Mouse (Mus musculus) MEL (cell line): ENCODE results near the gene Cic. TPM values are rescaled to one million over a fixed set of nuclear protein-coding genes. Genes with fewer than 3 reads are reported as not detected.

Experiments
- DNase-seq: peaks from one replicate; pipeline ENCODE4 v3.0.0; 2011; ENCODE audit warnings: low read depth, low spot score
- H3K27ac ChIP-seq: 2 replicates; pipeline ENCODE4 v1.5.1; 2012; ENCODE audit warnings: low read depth, mild to moderate bottlenecking, control low read depth, low read length, moderate library complexity; ENCODE audit not compliant: control insufficient read depth
- H3K27me3 ChIP-seq, 2 experiments: fragments of 150-350 bp in 1 of 2; sonication (generic) in 1 of 2; 2 replicates each; pipeline ENCODE4 v1.6.1; 2012; ENCODE audit warnings: low read length in 2 of 2, mild to moderate bottlenecking in 2 of 2, improper control_type of control experiment in 1 of 2, moderate library complexity in 1 of 2; ENCODE audit not compliant: insufficient read depth in 2 of 2, control insufficient read depth in 1 of 2
- H3K36me3 ChIP-seq, 2 experiments: 2 replicates each; pipeline ENCODE4 v1.6.1; 2012 to 2014; ENCODE audit warnings: low read length in 2 of 2, improper control_type of control experiment in 1 of 2, inconsistent platforms in 1 of 2, mild to moderate bottlenecking in 1 of 2; ENCODE audit not compliant: insufficient read depth in 2 of 2, control insufficient read depth in 1 of 2
- H3K4me1 ChIP-seq, 2 experiments: fragments of 150-350 bp in 1 of 2; sonication (generic) in 1 of 2; 2 replicates each; pipeline ENCODE4 v1.6.1; 2012; ENCODE audit warnings: low read length in 2 of 2, improper control_type of control experiment in 1 of 2, mild to moderate bottlenecking in 1 of 2; ENCODE audit not compliant: insufficient read depth in 2 of 2, control insufficient read depth in 1 of 2
- H3K4me3 ChIP-seq, 2 experiments: fragments of 150-350 bp in 1 of 2; sonication (generic) in 1 of 2; 2 replicates each; pipeline ENCODE4 v1.5.1; 2012; ENCODE audit warnings: low read depth in 2 of 2, low read length in 2 of 2, mild to moderate bottlenecking in 2 of 2, moderate library complexity in 2 of 2, control low read depth in 1 of 2, improper control_type of control experiment in 1 of 2; ENCODE audit not compliant: control insufficient read depth in 1 of 2, insufficient read depth in 1 of 2
- H3K79me2 ChIP-seq: 2 replicates; pipeline ENCODE4 v1.6.1; 2012; ENCODE audit warnings: mild to moderate bottlenecking, low read length, moderate library complexity; ENCODE audit not compliant: control insufficient read depth, poor library complexity, insufficient read depth
- H3K9ac ChIP-seq: 2 replicates; pipeline ENCODE4 v1.6.1; 2012; ENCODE audit warnings: low read depth, mild to moderate bottlenecking, control low read depth, low read length, moderate library complexity; ENCODE audit not compliant: control insufficient read depth, poor library complexity, severe bottlenecking
- H3K9me3 ChIP-seq: fragments of 150-350 bp; sonication (generic); replicated peaks from 2 replicates; pipeline ENCODE4 v1.6.1; 2012; ENCODE audit warnings: mild to moderate bottlenecking, low read length, improper control_type of control experiment, moderate library complexity; ENCODE audit not compliant: insufficient read depth
- BHLHE40 ChIP-seq: IDR thresholded peaks from 2 replicates; pipeline ENCODE4 v1.6.1; 2012; ENCODE audit warnings: low read depth, mild to moderate bottlenecking, inconsistent platforms, low read length, improper control_type of control experiment, borderline replicate concordance
- CHD1 ChIP-seq: IDR thresholded peaks from 2 replicates; pipeline ENCODE4 v1.6.1; 2012; ENCODE audit warnings: low read depth, mild to moderate bottlenecking, inconsistent platforms, low read length, improper control_type of control experiment
- CHD2 ChIP-seq: IDR thresholded peaks from 2 replicates; pipeline ENCODE4 v1.6.1; 2011; ENCODE audit warnings: low read length, improper control_type of control experiment
- ELF1 ChIP-seq: IDR thresholded peaks from 2 replicates; pipeline ENCODE4 v1.6.1; 2014; ENCODE audit warnings: low read depth, mild to moderate bottlenecking, inconsistent platforms, low read length, improper control_type of control experiment, moderate library complexity
- EP300 ChIP-seq, 2 experiments: IDR thresholded peaks; 2 replicates each; pipeline ENCODE4 v1.6.1; 2011; ENCODE audit warnings: improper control_type of control experiment in 2 of 2, low read length in 2 of 2, low read depth in 1 of 2, mild to moderate bottlenecking in 1 of 2
- GABPA ChIP-seq: IDR thresholded peaks from 2 replicates; pipeline ENCODE4 v1.6.1; 2012; ENCODE audit warnings: low read depth, mild to moderate bottlenecking, inconsistent platforms, low read length, improper control_type of control experiment, moderate library complexity
- HCFC1 ChIP-seq: IDR thresholded peaks from 2 replicates; pipeline ENCODE4 v1.6.1; 2012; ENCODE audit warnings: low read depth, mild to moderate bottlenecking, inconsistent platforms, low read length, improper control_type of control experiment, moderate library complexity
- JUND ChIP-seq: IDR thresholded peaks from 2 replicates; pipeline ENCODE4 v1.6.1; 2011; ENCODE audit warnings: low read depth, mild to moderate bottlenecking, improper control_type of control experiment, low read length
- KAT2A ChIP-seq: conservative IDR thresholded peaks from 2 replicates; pipeline ENCODE4 v1.6.1; 2012; ENCODE audit warnings: low read depth, low read length, improper control_type of control experiment, inconsistent platforms
- MAFK ChIP-seq: IDR thresholded peaks from 2 replicates; pipeline ENCODE4 v1.6.1; 2011; ENCODE audit warnings: low read depth, mild to moderate bottlenecking, low read length, improper control_type of control experiment, borderline replicate concordance
- MXI1 ChIP-seq: IDR thresholded peaks from 2 replicates; pipeline ENCODE4 v1.6.1; 2011; ENCODE audit warnings: mild to moderate bottlenecking, low read depth, low read length, improper control_type of control experiment
- NRF1 ChIP-seq: IDR thresholded peaks from 2 replicates; pipeline ENCODE4 v1.6.1; 2014; ENCODE audit warnings: low read depth, mild to moderate bottlenecking, inconsistent platforms, low read length, improper control_type of control experiment, moderate library complexity; ENCODE audit not compliant: poor library complexity, insufficient read depth, severe bottlenecking
- POLR2A ChIP-seq, 2 experiments: IDR thresholded peaks; 2 replicates each; pipeline ENCODE4 v1.6.1; 2011 to 2012; ENCODE audit warnings: low read length in 2 of 2, mild to moderate bottlenecking in 2 of 2, control low read depth in 1 of 2, improper control_type of control experiment in 1 of 2, low read depth in 1 of 2, moderate library complexity in 1 of 2; ENCODE audit not compliant: control insufficient read depth in 1 of 2, insufficient read depth in 1 of 2, poor library complexity in 1 of 2
- POLR2AphosphoS2 ChIP-seq: IDR thresholded peaks from 2 replicates; pipeline ENCODE4 v1.6.1; 2011; ENCODE audit warnings: low read length, improper control_type of control experiment
- POLR2AphosphoS5 ChIP-seq: IDR thresholded peaks from 2 replicates; pipeline ENCODE4 v1.6.1; 2012; ENCODE audit warnings: low read depth, borderline replicate concordance, mild to moderate bottlenecking, inconsistent platforms, low read length, moderate library complexity, mixed read lengths
- RCOR1 ChIP-seq: IDR thresholded peaks from 2 replicates; pipeline ENCODE4 v1.6.1; 2012; ENCODE audit warnings: low read depth, mild to moderate bottlenecking, inconsistent platforms, low read length, improper control_type of control experiment
- SIN3A ChIP-seq: IDR thresholded peaks from 2 replicates; pipeline ENCODE4 v1.6.1; 2012; ENCODE audit warnings: low read length, improper control_type of control experiment, inconsistent platforms
- TAL1 ChIP-seq: IDR thresholded peaks from 2 replicates; pipeline ENCODE4 v1.6.1; 2012; ENCODE audit warnings: mild to moderate bottlenecking, inconsistent platforms, low read length, moderate library complexity, mixed read lengths
- TBP ChIP-seq: IDR thresholded peaks from 2 replicates; pipeline ENCODE4 v1.8.0; 2011; ENCODE audit warnings: low read depth, low read length, improper control_type of control experiment
- UBTF ChIP-seq: IDR thresholded peaks from 2 replicates; pipeline ENCODE4 v1.6.1; 2012; ENCODE audit warnings: low read depth, mild to moderate bottlenecking, inconsistent platforms, low read length, improper control_type of control experiment, moderate library complexity, borderline replicate concordance; ENCODE audit not compliant: insufficient read depth
- USF1 ChIP-seq: IDR thresholded peaks from 2 replicates; pipeline ENCODE4 v1.6.1; 2014; ENCODE audit warnings: low read depth, mild to moderate bottlenecking, inconsistent platforms, low read length, improper control_type of control experiment, moderate library complexity
- ZC3H11A ChIP-seq: IDR thresholded peaks from 2 replicates; pipeline ENCODE4 v1.6.1; 2012; ENCODE audit warnings: low read depth, mild to moderate bottlenecking, inconsistent platforms, low read length, improper control_type of control experiment
- ZKSCAN1 ChIP-seq: IDR thresholded peaks from 2 replicates; pipeline ENCODE4 v1.6.1; 2012; ENCODE audit warnings: low read depth, mild to moderate bottlenecking, inconsistent platforms, low read length, improper control_type of control experiment, moderate library complexity
- ZNF384 ChIP-seq: IDR thresholded peaks from 2 replicates; pipeline ENCODE4 v1.6.1; 2012; ENCODE audit warnings: low read depth, mild to moderate bottlenecking, inconsistent platforms, low read length, improper control_type of control experiment
- polyA plus RNA-seq, 2 experiments: library from polyadenylated mRNA; stranded (reverse) in 1 of 2; unstranded in 1 of 2; fragments of >175 nt in 1 of 2; fragments of >200 nt in 1 of 2; gene quantifications; 2 replicates each; pipeline versions ENCODE4 v1.2.1 to v1.2.4; 2012; ENCODE audit warnings: low replicate concordance in 2 of 2, low read depth in 1 of 2; ENCODE audit not compliant: insufficient read length in 2 of 2, insufficient read depth in 1 of 2, missing spikeins in 1 of 2
- total RNA-seq: library from RNA; depleted of rRNA; stranded (reverse); fragments of 300-350 nt; gene quantifications from 2 replicates; pipeline ENCODE4 v1.2.3, GENCODE M21; 2012

Gene Cic
- total and polyA plus RNA-seq, 3 experiments: 56.6 to 157 (median 157) TPM

- Histone ChIP-seq H3K36me3 (peaks cover 0 to 12% of the 10 kb centered on the region in 2 experiments; a peak in 3 of 4 replicates), H3K9me3 (no peaks in the 10 kb centered on the region), H3K27ac (no peak overlapping the region), H3K27me3 (no peaks in the 10 kb centered on the region), H3K79me2 (peaks cover 25% of the 10 kb centered on the region), H3K4me3 (no peak overlapping the region), H3K4me1 (peaks cover 3% of the 10 kb centered on the region in 2 experiments; a peak in 1 of 4 replicates)
- DNase-seq: no peak
- TF ChIP-seq POLR2AphosphoS2 (no peak), SIN3A (no peak), ZKSCAN1 (no peak), EP300 (IDR thresholded peaks at IDR 0.05; ENCODE audit: low read depth in 1 of 2, low read length in 2 of 2) (no peak), HCFC1 (no peak), USF1 (no peak), GABPA (no peak), POLR2AphosphoS5 (no peak), JUND (no peak), MXI1 (no peak), TAL1 (no peak), TBP (no peak), RCOR1 (no peak), CHD2 (no peak), CHD1 (no peak)
- TF ChIP-seq, all 39 proteins: peak for 0
- no peak overlapping the region for H3K9ac ChIP-seq
Measured at GRCm38 (mm10) chr7:25233061-25233460, 34.4 kb upstream of the Cic start.

DNA sequence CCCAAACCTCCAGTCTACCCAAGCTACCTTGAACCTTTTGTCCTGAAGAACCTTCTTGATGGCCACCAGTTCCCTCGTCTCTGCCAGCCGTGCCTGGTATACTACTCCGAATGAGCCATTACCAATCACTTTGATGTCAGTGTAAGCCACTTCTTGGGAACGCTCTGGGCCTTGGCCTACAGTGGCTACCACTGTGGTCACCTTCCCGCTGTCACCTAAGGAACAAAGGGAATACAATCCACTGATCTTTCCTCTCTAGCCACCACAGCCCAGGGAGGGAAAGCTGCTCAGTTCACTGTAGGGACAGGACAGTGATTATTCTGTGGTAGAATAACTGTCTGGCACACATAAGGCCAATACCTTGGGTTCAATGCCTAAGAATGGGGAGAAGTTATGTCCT lies 32.0 kb upstream of the Cic start:
- Histone ChIP-seq H3K9me3 (no peaks in the 10 kb centered on the region), H3K79me2 (peaks cover 26% of the 10 kb centered on the region), H3K36me3 (peaks cover 0 to 17% of the 10 kb centered on the region in 2 experiments; a peak in 3 of 4 replicates), H3K27ac (no peak overlapping the region), H3K27me3 (no peaks in the 10 kb centered on the region), H3K4me3 (no peak overlapping the region), H3K4me1 (peaks cover 3 to 9% of the 10 kb centered on the region in 2 experiments; a peak in 2 of 4 replicates), H3K9ac (no peak overlapping the region)
- no peak for TF ChIP-seq ZC3H11A
- no peak for TF ChIP-seq KAT2A
- no peak for TF ChIP-seq UBTF
- TF ChIP-seq EP300 (IDR thresholded peaks at IDR 0.05; ENCODE audit: low read depth in 1 of 2, low read length in 2 of 2): no peak
- TF ChIP-seq USF1: no peak
- TF ChIP-seq NRF1: no peak
- TF ChIP-seq CHD1: no peak
- no peak for TF ChIP-seq POLR2A (IDR thresholded peaks at IDR 0.05; ENCODE audit: control insufficient read depth in 1 of 2, insufficient read depth in 1 of 2, low read depth in 1 of 2, low read length in 2 of 2, poor library complexity in 1 of 2)
- no peak for TF ChIP-seq MAFK
- TF ChIP-seq BHLHE40: no peak
- no peak for TF ChIP-seq ZNF384
- TF ChIP-seq ELF1: no peak
- no peak for TF ChIP-seq TBP
- TF ChIP-seq SIN3A: no peak
- no peak for DNase-seq
